Mouse (Mus musculus) naive thymus-derived CD4-positive, alpha-beta T cell, adult 2 months (primary cell): ENCODE data around the gene Sft2d2.

Experiments used
- DNase-seq: peaks from one replicate; pipeline ENCODE4 v3.0.0-alpha.2; 2011; ENCODE audit warnings: low read depth

Gene Sft2d2

GRCm38 (mm10) chr1:165190571-165191273 lies 3.5 kb downstream of the Sft2d2 start:
- no peak for DNase-seq

GRCm38 (mm10) chr1:165190068-165190467 lies 4.2 kb downstream of the Sft2d2 start:
- no peak for DNase-seq

- no peak for DNase-seq
Observed at GRCm38 (mm10) chr1:165188806-165189580, 5.2 kb downstream of the Sft2d2 start.

GRCm38 (mm10) chr1:165187357-165187756 lies 6.9 kb downstream of the Sft2d2 start:
- DNase-seq: no peak

- no peak for DNase-seq
Observed at GRCm38 (mm10) chr1:165186491-165186890, 7.7 kb downstream of the Sft2d2 start.

GRCm38 (mm10) chr1:165185116-165185515 lies 9.1 kb downstream of the Sft2d2 start:
- no peak for DNase-seq

- DNase-seq: no peak
Observed at GRCm38 (mm10) chr1:165184178-165184577, 10.1 kb downstream of the Sft2d2 start.

GRCm38 (mm10) chr1:165183400-165183799 lies 10.8 kb downstream of the Sft2d2 start:
- DNase-seq: no peak

GRCm38 (mm10) chr1:165179321-165179720 lies 14.9 kb downstream of the Sft2d2 start:
- DNase-seq: no peak

- no peak for DNase-seq
Observed at GRCm38 (mm10) chr1:165178075-165178474, 16.2 kb downstream of the Sft2d2 start.

- DNase-seq: peak; percentile 76
Observed at GRCm38 (mm10) chr1:165174059-165174616, 20.1 kb downstream of the Sft2d2 start.

GRCm38 (mm10) chr1:165171277-165171676 lies 23.0 kb downstream of the Sft2d2 start:
- no peak for DNase-seq

GRCm38 (mm10) chr1:165170157-165170556 lies 24.1 kb downstream of the Sft2d2 start:
- no peak for DNase-seq

- no peak for DNase-seq
Observed at GRCm38 (mm10) chr1:165169462-165169861, 24.8 kb downstream of the Sft2d2 start.

- no peak for DNase-seq
Observed at GRCm38 (mm10) chr1:165164920-165165319, 29.3 kb downstream of the Sft2d2 start.

GRCm38 (mm10) chr1:165160723-165161405 lies 33.4 kb downstream of the Sft2d2 start, which contains the start of gene Tbx19:
Gene Tbx19 (minus strand): TSS chr1:165160773.
- DNase-seq: no peak

- DNase-seq: no peak
Observed at GRCm38 (mm10) chr1:165158841-165159240, 35.4 kb downstream of the Sft2d2 start.

GRCm38 (mm10) chr1:165154162-165154561 lies 40.1 kb downstream of the Sft2d2 start:
- DNase-seq: peak; percentile 47

- peak; percentile 49 for DNase-seq
Observed at GRCm38 (mm10) chr1:165151216-165151615, 43.0 kb downstream of the Sft2d2 start.

GRCm38 (mm10) chr1:165142343-165142916 lies 51.8 kb downstream of the Sft2d2 start:
- DNase-seq: no peak

GRCm38 (mm10) chr1:165140227-165140626 lies 54.0 kb downstream of the Sft2d2 start:
- DNase-seq: no peak

GRCm38 (mm10) chr1:165133858-165134257 lies 60.4 kb downstream of the Sft2d2 start:
- DNase-seq: no peak
